Mouse (Mus musculus) lung, postnatal 36 days (tissue): ENCODE measurements around the gene Ndc1.
A peak's percentile ranks its signal among the peaks of the same experiment; 100 is the strongest.
"Not testable (repeated sequence)": the region's sequence is repeated elsewhere in the genome, so short reads cannot be mapped to it uniquely, and the experiment has no call there.

Experiments
- DNase-seq: peaks from one replicate; pipeline ENCODE4 v3.0.0; 2022; ENCODE audit warnings: mixed read lengths

Ndc1 gene

DNA sequence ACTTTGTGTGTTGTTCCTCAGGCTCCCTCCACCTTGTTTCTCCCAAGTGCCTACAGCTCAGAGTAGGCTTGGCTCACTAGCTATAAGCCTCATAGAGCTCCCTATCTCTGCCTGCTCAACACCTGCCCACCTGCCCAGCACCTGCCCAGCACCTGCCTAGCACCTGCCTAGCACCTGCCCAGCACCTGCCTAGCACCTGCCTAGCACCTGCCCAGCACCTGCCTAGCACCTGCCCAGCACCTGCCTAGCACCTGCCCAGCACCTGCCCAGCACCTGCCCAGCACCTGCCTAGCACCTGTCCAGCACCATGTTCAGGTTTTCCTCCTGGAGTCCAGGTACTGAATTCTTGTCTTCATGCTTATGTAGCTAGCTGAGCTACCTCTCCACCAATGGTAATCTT is 1.2 kb upstream of the Ndc1 start:
- DNase-seq = not testable (repeated sequence)

- no peak for DNase-seq
Observed at GRCm38 (mm10) chr4:107372304-107372703, 4.7 kb downstream of the Ndc1 start.

GRCm38 (mm10) chr4:107374677-107375076 is 7.1 kb downstream of the Ndc1 start:
- DNase-seq = no peak

DNA sequence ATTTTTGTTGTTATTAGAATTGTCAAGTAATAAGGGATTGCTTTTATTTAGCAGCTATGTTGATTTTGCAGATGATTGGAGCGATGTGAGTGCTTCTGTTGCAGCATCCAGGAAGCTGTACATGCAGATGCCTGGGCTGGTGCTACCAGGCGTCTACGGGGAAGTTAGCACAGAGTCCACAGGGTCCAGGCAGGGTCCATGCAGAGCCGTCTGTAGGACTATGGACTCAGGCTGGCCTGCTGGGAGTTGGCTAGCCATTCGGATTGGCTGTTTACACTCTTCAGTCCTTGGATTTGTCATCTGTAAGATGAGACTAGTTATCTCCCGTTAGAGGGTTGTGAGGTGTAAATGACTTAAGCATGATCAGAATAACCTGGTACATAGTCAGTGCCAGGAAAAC is 11.4 kb downstream of the Ndc1 start:
- DNase-seq = no peak

DNA sequence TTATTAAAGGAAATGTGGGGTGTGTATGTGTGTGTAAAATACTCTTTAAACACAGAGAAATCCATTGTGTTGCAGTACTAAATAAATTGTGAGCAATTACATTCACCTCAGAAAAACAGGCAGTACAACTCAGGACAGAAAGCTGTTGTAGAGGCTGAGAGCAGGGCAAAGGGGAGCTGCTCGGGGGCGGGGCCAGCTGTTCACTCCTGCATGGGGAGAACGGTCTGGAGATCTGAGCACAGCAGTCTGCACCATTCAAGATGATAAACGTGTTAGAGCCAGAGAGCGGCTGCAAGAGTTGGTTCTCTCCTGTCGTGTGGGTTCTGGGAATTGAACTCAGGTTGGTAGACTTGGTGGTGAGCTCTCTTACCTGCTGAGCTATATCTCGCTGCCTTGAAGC is 13.3 kb downstream of the Ndc1 start:
- no peak for DNase-seq

DNA sequence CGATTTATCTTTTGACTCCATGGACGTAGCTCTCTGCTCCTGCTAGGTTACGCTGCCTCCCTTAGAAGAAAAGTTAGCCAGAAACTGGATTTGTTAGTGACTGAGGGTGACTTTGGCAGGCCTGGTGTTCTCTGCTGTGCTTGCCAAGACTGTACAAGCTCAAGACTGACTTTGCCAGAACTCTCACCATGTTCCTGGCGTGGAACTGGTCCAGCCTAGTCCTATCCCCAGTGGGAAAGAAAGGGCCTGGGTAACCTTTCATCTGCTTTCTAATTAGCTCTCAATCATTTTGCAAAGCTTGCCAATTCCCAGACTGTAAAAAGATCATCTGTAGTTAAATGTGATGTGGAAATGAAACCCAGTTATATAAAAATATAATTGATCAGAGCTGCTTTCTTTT is 19.5 kb downstream of the Ndc1 start:
- DNase-seq = peak; percentile 10

- DNase-seq = no peak
Observed at GRCm38 (mm10) chr4:107387465-107387864, 19.9 kb downstream of the Ndc1 start.

GRCm38 (mm10) chr4:107388291-107388690 is 20.7 kb downstream of the Ndc1 start:
- no peak for DNase-seq

DNA sequence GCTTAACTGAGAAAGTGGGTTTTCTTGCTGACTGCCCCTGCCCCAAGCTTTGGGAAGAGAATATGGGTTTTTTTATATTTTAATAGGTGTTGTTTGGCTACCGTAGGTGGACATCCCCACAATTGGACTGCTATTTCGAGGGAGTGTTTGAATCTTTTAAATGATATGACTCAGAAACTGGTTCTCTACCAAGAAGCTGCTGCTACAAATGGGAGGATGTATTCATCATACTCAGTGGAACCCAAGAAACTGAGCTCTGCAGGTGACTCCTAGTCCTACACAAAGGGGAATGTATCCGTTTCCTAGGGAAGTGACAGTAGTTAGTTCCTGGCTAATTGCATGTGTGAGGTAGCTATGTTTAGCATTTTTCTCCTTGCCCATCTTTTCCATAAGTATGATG is 21.8 kb downstream of the Ndc1 start:
- no peak for DNase-seq

DNA sequence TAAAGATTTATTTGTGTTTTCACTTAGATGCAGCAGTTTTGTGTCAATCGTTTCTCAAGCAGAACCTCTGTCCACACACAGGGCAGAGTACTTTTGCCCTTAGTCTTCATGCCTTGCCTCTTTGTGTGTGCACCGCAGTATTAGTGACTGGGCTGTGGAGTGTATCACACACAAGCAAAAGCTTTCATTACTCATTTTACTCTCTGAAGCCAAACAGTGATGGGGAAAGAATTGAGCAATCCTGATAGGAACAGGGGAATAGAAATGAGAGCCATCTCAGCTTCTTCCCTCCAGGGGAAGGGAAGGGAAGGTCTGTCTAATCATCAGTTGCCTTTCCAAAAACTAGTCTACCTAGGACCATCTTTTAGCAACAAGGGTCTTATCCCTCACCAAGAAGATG is 26.2 kb downstream of the Ndc1 start:
- no peak for DNase-seq

GRCm38 (mm10) chr4:107420202-107420601 is 52.6 kb downstream of the Ndc1 start:
- no peak for DNase-seq

GRCm38 (mm10) chr4:107421711-107422110 is 54.1 kb downstream of the Ndc1 start:
- no peak for DNase-seq

DNA sequence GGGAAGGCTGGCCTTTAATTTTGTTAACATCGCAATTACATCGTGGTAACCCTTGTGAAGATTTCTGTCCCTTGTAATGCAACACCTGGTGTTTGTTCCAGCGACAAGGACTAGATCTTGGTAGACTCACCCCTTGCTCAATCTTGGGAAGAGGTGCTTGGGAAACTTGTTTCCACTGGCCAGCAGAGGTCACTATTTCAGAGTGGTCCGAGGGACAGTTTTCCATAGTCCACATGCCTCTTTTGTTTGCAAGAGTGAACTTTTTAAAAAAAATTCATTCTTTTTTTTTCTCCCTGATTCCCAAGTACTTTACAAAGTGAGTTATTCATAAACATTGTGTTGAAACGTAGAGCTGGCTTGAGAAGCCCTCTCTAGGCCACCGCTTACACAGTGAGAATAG is 54.6 kb downstream of the Ndc1 start:
- DNase-seq = peak; percentile 50

DNA sequence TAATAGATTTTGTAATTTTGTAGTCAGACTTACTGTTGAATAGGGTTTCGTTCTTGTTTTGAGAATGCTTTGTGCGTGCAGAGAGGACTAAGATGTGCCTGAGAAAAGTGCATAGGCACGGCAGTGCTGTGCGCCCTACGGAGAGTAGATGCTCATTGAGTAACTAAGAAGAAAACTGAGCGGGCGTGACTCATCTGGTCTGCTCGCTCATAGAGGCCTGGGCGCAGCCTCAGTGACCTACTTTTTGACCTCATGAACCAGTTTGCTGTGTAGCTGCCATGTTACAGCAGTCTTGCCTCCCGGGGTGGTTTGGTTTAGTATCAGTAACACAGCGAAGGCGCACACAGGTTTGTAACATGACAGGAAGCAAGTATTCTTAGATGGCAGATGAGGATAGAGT is 58.0 kb downstream of the Ndc1 start:
- DNase-seq = no peak

DNA sequence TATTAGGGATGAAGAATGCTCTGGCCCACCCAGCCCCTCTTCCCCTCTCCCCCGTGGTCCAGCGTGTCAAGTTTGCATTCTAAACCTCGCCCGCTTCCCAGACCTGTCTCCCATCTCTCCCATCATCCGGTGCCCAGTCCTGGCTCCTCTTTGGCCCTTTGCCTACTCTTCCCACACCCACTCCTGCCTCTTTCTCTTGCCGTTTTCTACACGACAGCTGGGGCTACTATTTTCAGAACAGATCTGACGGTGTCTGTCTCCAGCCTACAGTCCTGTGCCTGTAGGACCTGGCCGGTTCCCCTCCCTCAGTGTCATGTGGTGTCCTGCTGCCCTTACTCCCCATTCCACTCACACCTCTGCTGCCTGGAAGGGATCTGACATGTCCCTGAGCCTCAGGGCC is 59.0 kb downstream of the Ndc1 start:
- DNase-seq = no peak

DNA sequence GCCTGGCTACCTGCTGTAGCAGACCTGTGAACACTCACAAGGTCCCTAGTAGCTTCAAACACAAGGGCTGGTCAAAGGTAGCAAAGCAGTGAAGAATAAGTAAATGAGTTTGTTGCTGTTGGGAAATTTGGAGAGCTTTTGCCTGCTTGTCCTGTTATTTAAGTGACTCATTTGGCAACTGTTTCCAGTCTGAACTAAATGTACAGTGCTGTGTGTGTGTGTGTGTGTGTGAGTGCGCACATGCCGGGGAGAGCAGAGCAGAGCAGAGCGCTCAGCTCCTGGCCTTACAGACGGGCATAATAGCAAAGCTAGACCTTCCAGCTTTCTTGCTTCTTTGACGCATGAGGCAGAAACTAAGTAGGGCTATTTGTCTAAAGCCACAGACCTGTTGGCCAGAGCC is 65.1 kb downstream of the Ndc1 start:
- DNase-seq = no peak

- no peak for DNase-seq
Observed at GRCm38 (mm10) chr4:107433998-107434355, 66.4 kb downstream of the Ndc1 start.

GRCm38 (mm10) chr4:107434356-107435237 is 67.0 kb downstream of the Ndc1 start, which contains the start of gene Glis1:
Gene Glis1 (plus strand): TSS chr4:107434591.
- peak; percentile 62 for DNase-seq

GRCm38 (mm10) chr4:107435238-107435946 is 67.8 kb downstream of the Ndc1 start:
- DNase-seq = no peak

DNA sequence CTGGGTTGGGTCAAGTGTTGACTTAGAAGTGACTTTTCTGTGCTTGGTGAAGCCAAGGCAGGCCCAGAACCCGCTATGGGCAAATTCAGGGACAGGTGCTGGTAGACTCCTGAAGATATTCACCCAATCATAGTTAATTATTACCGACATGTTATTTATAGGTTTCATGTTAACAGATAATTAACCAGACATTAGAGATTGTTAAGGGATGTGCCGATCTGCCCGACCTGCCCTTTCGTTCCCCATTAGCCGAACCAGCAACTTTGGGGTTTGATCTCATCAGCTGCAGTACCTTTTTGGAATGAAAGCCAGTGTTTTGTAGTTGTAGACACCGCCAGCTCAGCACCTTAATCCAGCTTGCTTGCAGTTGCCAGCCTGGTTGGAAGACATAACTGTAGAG is 68.9 kb downstream of the Ndc1 start:
- no peak for DNase-seq

DNA sequence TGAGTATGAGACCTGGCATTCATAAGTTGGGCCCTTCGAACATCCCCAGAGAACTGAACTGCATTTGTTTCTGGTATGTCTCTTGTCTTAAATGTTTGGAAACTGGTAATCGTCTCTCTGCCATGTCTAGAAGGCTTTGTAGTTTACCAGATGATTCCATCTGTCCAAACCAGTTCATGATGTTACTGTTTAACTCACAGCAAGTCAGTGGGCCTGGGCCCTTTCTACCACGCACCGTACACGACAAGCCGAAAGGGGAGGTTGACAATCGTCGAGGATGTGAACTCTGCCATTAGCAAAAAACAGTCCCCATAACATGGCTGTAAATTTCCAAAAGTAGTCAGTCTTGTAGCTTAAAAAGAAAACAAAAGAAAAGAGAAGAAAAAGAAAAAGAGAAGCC is 71.2 kb downstream of the Ndc1 start:
- no peak for DNase-seq

GRCm38 (mm10) chr4:107440306-107440705 is 72.7 kb downstream of the Ndc1 start:
- DNase-seq = no peak

GRCm38 (mm10) chr4:107442288-107442687 is 74.7 kb downstream of the Ndc1 start:
- DNase-seq = no peak

- DNase-seq = no peak
Observed at GRCm38 (mm10) chr4:107442891-107443483, 75.4 kb downstream of the Ndc1 start.
